Mouse (Mus musculus): ENCODE results near the gene Ccdc9b. TPM values are rescaled to one million over a fixed set of nuclear protein-coding genes. Genes with fewer than 3 reads are reported as not detected.

Gene Ccdc9b
- polyA plus RNA-seq, 1 experiment from 2014 or later, result 0.83 TPM

DNA sequence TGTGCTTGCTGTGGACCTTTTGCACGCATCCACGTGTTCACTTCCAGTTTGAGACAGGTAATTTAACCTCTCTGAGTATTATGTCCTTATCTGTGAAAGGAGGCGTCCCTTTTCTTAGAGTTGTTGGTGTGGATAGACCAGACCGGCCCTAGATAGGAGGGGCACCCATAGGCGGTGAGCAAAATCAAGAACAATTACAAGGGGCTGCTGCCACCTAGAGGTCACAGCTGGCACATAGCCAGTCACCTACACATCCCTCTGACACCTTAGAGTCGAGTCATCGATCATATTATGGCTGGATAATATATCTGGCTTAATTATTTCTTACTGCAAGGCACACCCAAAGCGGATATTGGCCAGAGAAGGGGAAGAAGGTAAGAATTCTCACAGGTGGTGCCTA is 2.6 kb downstream of the Ccdc9b start:
- peaks cover 46% of the 10 kb centered on the region for H3K4me1 ChIP-seq
- no peaks in the 10 kb centered on the region for H3K9me3 ChIP-seq
- ATAC-seq (ENCODE audit: insufficient number of reproducible peaks, insufficient read depth, low FRiP score, low TSS enrichment, low read depth), result no peak
- H3K4me3 ChIP-seq, result no peak overlapping the region
- no peaks in the 10 kb centered on the region for H3K36me3 ChIP-seq
- 12% methylated on average over 8 of the region's 8 CpGs for WGBS
- no peak overlapping the region for H3K4me2 ChIP-seq
- H3K9ac ChIP-seq, result no peak overlapping the region
- no peak overlapping the region for H3K27ac ChIP-seq
- H3K27me3 ChIP-seq, result peaks cover 10% of the 10 kb centered on the region; the same call in 1 of the 2 replicates

GRCm38 (mm10) chr2:118756103-118756502 is 6.4 kb downstream of the Ccdc9b start:
- Histone ChIP-seq H3K4me2 (no peak overlapping the region), H3K9ac (no peak overlapping the region), H3K27ac (no peak overlapping the region), H3K4me1 (peaks cover 20% of the 10 kb centered on the region), H3K9me3 (no peaks in the 10 kb centered on the region), H3K4me3 (no peak overlapping the region), H3K36me3 (no peaks in the 10 kb centered on the region), H3K27me3 (peaks cover 10% of the 10 kb centered on the region; the same call in 1 of the 2 replicates)
- ATAC-seq (ENCODE audit: insufficient number of reproducible peaks, insufficient read depth, low FRiP score, low TSS enrichment, low read depth), result no peak
- 75% methylated on average over 4 of the region's 4 CpGs for WGBS

DNA sequence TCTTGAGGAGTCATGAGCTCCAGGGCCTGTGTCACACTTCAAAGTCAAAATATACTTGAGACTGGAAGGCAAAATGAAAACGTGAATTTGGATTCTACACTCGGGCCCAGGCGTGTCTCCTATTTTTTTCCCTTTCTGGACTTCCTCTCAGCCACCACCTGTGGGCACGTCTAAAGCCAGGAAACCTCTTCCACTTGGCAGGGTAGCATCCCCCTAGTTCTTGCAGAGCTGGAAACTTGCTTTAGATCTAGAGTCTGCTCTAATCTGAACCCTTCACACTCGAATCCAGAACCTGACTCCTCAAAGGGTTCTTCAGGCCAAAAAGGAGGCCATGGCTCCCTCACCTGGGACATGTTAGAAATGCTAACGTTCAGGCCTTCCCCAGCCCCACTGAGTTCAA is 7.1 kb downstream of the Ccdc9b start:
- no peak for ATAC-seq (ENCODE audit: insufficient number of reproducible peaks, insufficient read depth, low FRiP score, low TSS enrichment, low read depth)
- no peak overlapping the region for H3K27ac ChIP-seq
- H3K36me3 ChIP-seq, result no peaks in the 10 kb centered on the region
- no peak overlapping the region for H3K9ac ChIP-seq
- H3K4me1 ChIP-seq, result peaks cover 19% of the 10 kb centered on the region
- no peaks in the 10 kb centered on the region for H3K9me3 ChIP-seq
- no peak overlapping the region for H3K4me2 ChIP-seq
- H3K27me3 ChIP-seq, result peaks cover 8% of the 10 kb centered on the region; the same call in 1 of the 2 replicates
- no peak overlapping the region for H3K4me3 ChIP-seq
- 76% methylated on average over 6 of the region's 6 CpGs for WGBS

DNA sequence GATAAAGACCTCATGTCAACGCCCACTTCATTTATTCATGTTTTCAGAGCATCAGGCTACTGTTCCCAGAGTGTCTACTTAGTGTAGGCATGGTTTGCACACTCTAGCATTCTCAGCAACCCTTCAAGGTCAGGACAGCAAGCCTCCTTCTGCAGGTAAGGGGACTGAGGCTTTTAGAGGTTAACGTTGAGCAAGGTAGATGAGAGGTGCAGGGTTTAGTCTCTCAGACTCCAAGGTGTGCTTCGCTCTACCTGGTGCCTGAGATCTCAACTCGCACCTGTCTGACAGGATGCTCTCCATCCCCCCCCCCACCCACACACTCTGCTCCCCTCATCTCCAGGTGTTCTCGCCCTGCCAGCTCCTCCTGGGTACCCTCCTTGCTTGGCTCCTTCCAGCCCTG is 8.3 kb downstream of the Ccdc9b start:
- Histone ChIP-seq H3K27me3 (no peaks in the 10 kb centered on the region), H3K4me1 (peaks cover 26% of the 10 kb centered on the region), H3K9me3 (no peaks in the 10 kb centered on the region), H3K9ac (no peak overlapping the region), H3K4me3 (no peak overlapping the region), H3K4me2 (no peak overlapping the region), H3K36me3 (no peaks in the 10 kb centered on the region), H3K27ac (no peak overlapping the region)
- no peak for ATAC-seq (ENCODE audit: insufficient number of reproducible peaks, insufficient read depth, low FRiP score, low TSS enrichment, low read depth)
- 81% methylated on average over 5 of the region's 5 CpGs for WGBS

DNA sequence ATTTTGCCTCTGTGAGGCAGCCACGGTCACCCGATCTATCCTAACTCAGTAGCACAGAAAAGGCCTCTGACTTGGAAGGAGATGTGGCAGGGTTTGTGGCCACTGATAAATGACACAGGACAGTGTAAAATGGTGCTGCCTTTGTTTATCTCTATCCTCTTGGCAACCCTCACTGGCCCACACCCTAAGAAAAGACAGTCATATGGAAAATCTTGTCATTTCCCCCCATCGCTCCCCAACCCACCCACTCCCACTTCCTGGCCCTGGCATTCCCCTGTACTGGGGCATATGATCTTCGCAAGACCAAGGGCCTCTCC is 9.7 kb downstream of the Ccdc9b start:
- H3K4me3 ChIP-seq, result no peak overlapping the region
- no peaks in the 10 kb centered on the region for H3K9me3 ChIP-seq
- 79% methylated on average over 4 of the region's 4 CpGs for WGBS
- H3K27me3 ChIP-seq, result no peaks in the 10 kb centered on the region
- ATAC-seq (ENCODE audit: insufficient number of reproducible peaks, insufficient read depth, low FRiP score, low TSS enrichment, low read depth), result no peak
- H3K27ac ChIP-seq, result no peak overlapping the region
- H3K9ac ChIP-seq, result no peak overlapping the region
- H3K4me2 ChIP-seq, result no peak overlapping the region
- H3K36me3 ChIP-seq, result no peaks in the 10 kb centered on the region
- H3K4me1 ChIP-seq, result peaks cover 35% of the 10 kb centered on the region

DNA sequence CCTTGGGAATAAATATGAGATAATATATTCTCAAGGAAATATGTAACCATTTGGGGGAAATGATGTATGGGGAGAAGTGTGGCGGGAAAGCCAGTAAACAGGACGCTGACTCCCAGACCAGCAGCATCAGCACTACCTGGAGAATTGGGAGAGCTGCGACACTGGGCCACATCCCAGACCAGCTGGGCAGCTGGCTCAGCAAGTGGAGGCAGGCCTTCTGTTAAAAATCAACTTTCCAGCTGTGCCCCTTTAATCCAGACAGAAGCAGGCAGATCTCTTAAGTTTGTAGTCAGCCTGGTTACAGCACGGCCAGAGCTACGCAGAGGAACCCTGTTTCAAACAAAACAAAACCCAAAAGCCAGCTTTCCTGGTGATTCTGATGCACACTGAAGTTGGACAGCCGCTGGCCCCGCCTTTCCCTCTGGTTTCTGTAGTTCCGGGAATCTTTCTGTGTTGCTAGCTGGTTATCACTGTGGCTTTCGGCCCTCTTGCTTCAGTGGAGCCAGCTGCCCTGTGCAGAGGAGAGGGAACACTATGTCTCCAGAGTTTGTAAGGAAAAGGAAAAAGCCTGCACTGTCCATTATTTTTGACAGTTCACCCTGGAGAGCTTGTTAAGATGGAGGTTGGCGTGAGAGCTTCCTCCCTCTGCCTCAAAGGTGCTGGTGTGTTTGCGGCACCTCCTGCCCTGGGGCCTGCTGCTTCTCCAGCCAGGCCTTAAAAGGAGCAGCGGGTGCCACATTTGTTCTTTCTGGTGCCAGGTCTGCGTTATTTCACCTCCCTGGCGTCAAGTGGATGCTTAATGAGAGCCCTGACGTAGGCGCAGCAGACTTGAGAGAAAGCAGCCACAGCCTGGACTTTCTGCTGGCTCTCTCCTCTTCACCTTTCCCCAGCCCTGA is 10.3 kb downstream of the Ccdc9b start:
- Histone ChIP-seq H3K36me3 (no peaks in the 10 kb centered on the region), H3K27me3 (no peaks in the 10 kb centered on the region), H3K9ac (no peak overlapping the region), H3K4me2 (no peak overlapping the region), H3K9me3 (no peaks in the 10 kb centered on the region), H3K4me1 (peaks cover 39% of the 10 kb centered on the region), H3K4me3 (no peak overlapping the region), H3K27ac (no peak overlapping the region)
- ATAC-seq (ENCODE audit: insufficient number of reproducible peaks, insufficient read depth, low FRiP score, low TSS enrichment, low read depth), result no peak
- WGBS, result 74% methylated on average over 16 of the region's 16 CpGs

DNA sequence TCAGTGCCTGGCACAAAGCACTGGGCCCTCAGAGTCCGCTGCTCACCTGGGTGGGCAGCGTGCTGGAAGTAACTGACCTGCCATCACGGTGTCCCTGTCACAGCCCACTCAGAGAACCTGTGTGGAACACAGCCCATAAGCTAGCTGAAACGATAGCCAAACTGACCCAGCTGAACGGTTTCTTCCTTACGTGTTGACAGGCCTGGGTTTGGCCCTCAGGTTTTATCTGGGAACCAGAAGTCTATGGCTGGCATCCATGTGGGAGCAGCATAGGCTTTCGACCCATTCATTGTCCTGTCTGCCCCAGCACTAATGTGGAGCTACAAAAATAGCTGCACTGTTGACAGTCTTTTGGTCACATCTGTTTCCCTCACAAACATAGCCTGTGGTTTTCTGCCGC is 12.0 kb downstream of the Ccdc9b start:
- Histone ChIP-seq H3K9ac (no peak overlapping the region), H3K9me3 (no peaks in the 10 kb centered on the region), H3K27me3 (no peaks in the 10 kb centered on the region), H3K4me2 (no peak overlapping the region), H3K27ac (no peak overlapping the region), H3K4me1 (peaks cover 47% of the 10 kb centered on the region), H3K36me3 (no peaks in the 10 kb centered on the region), H3K4me3 (no peak overlapping the region)
- ATAC-seq (ENCODE audit: insufficient number of reproducible peaks, insufficient read depth, low FRiP score, low TSS enrichment, low read depth), result no peak
- WGBS, result 72% methylated on average over 8 of the region's 8 CpGs

DNA sequence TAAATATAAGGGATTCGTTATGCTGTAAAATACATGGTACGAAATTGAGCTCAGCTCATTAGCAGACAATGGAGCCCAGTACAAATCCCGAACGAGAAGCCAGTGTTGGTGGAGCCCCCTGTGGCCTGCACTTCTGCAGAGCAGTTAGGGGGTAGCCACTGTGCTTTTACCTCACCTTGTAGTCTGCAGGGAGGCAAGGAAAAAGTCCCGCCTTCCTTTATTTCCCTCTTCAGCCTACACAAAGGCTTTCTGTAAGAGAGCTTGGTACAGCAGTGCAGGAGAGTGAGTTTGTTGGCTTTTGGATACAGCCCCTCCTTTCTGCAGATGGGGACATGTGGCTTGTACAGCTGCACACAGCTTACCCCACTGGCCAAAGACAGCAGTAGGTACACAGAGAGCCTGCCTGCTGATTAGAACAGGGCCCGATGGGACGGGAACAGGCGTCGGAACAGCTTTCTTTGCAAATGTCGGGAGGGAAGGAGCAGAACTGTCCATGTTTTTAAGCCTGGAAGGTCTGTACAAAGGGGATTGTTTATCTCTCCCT is 13.0 kb downstream of the Ccdc9b start:
- H3K4me2 ChIP-seq, result peak overlapping the region; percentile 10; the same call in 1 of the 2 replicates
- ATAC-seq (ENCODE audit: insufficient number of reproducible peaks, insufficient read depth, low FRiP score, low TSS enrichment, low read depth), result no peak
- peaks cover 8% of the 10 kb centered on the region for H3K27me3 ChIP-seq

DNA sequence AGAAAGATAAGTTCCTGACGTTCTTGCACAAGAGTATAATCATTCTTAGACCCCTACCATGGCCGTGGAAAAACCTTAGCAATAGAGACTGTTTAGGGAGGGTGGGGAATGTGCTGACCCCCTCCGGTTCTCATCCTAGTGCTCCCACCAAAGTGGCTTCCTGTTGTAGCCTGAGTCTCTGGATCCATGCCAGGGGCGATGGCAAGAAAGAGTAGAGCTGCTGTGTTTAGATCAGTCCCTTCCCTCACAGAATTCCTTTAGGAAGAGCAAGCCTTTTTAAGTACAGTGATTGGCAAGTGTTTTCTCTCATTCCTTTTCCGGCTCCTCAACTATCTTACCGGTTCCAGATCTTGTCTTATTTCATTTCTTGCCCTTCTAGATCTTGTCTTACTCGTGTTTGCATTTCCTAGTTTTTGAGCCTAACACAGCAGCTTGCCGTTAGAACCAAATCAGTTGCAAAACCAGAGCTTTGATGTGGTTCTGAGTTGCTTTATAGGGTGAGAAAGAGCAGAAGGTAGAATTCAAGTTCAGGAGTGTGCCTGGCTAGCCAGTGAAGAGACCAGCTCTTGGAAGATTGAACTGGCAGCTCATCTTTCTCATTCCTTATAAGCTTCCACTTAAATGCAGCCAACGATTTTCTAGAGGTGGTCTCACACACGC is 15.0 kb downstream of the Ccdc9b start:
- peak overlapping the region; percentile 88; the same call in 1 of the 2 replicates for H3K9ac ChIP-seq
- H3K4me2 ChIP-seq, result peak overlapping the region; percentile 98
- peaks cover 54% of the 10 kb centered on the region for H3K4me1 ChIP-seq
- ATAC-seq (ENCODE audit: insufficient number of reproducible peaks, insufficient read depth, low FRiP score, low TSS enrichment, low read depth), result no peak
- H3K27ac ChIP-seq, result no peak overlapping the region
- H3K27me3 ChIP-seq, result peaks cover 25% of the 10 kb centered on the region
- no peaks in the 10 kb centered on the region for H3K9me3 ChIP-seq
- peak overlapping the region; percentile 81 for H3K4me3 ChIP-seq
- no peaks in the 10 kb centered on the region for H3K36me3 ChIP-seq
- WGBS, result 24% methylated on average over 10 of the region's 10 CpGs

More for the DNA sequence above, 13.0 kb downstream of the Ccdc9b start:
- no peaks in the 10 kb centered on the region for H3K9me3 ChIP-seq
- H3K4me1 ChIP-seq, result peaks cover 56% of the 10 kb centered on the region
- H3K27ac ChIP-seq, result no peak overlapping the region
- no peaks in the 10 kb centered on the region for H3K36me3 ChIP-seq
- peak overlapping the region; percentile 17; the same call in 1 of the 2 replicates for H3K9ac ChIP-seq
- 36% methylated on average over 10 of the region's 10 CpGs for WGBS
- no peak overlapping the region for H3K4me3 ChIP-seq

GRCm38 (mm10) chr2:118745915-118746901 is 16.3 kb downstream of the Ccdc9b start:
- Histone ChIP-seq H3K4me2 (peak overlapping the region; percentile 98), H3K27me3 (peaks cover 35% of the 10 kb centered on the region), H3K36me3 (no peaks in the 10 kb centered on the region), H3K9ac (peak overlapping the region; percentile 88), H3K4me3 (peak overlapping the region; percentile 81), H3K4me1 (peaks cover 52% of the 10 kb centered on the region), H3K27ac (no peak overlapping the region), H3K9me3 (no peaks in the 10 kb centered on the region)
- WGBS, result under 1% methylated on average over 89 of the region's 113 CpGs
- 0 out of 2 replicates have a peak, but pooled peaks have one; percentile 17 for ATAC-seq (ENCODE audit: insufficient number of reproducible peaks, insufficient read depth, low FRiP score, low TSS enrichment, low read depth)
